Mouse (Mus musculus): ENCODE results near the gene Elf2.

GRCm38 (mm10) chr3:51252223-51252622 is 88.2 kb downstream of the Elf2 start:
- TF ChIP-seq CTCF (IDR thresholded peaks at IDR 0.05; ENCODE audit: borderline replicate concordance, extremely low read depth, insufficient read depth, insufficient read length) (no peak), POLR2A (IDR thresholded peaks at IDR 0.05; ENCODE audit: borderline replicate concordance, extremely low read depth, insufficient read depth, insufficient read length, poor library complexity, severe bottlenecking) (no peak)
